Mouse (Mus musculus): Measurements from ENCODE around the gene Cerk. TPM values are rescaled to one million over a fixed set of nuclear protein-coding genes. Genes with fewer than 3 reads are reported as not detected.

The Cerk gene
- polyA plus RNA-seq, 2 experiments = 18.0 to 20.4 TPM

DNA sequence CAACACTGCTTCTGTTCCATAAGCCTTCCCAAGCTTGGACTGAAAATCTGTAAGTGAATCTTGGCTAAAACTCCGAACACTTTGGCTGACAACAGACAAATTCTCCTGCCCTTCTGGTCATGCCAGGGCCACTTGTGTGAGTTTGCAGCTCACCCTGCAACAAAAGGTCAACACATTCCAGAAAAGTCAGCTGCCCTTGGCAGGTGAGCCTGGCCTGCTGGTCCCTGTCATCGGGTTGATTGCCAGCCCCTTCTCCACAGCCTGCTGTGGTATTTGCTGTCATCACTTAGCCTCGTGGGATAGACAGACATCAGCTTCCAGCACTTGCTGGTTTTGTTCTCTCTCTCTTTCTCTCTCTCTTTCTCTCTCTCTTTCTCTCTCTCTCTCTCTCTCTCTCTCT, 13.8 kb downstream of the Cerk start:
- Histone ChIP-seq H3K27ac (replicated peaks; ENCODE audit: low read depth, low read length) (no peak overlapping the region), H3K4me3 (replicated peaks; ENCODE audit: low read length) (no peak overlapping the region), H3K4me2 (replicated peaks; ENCODE audit: low read depth, low read length, severe bottlenecking) (no peak overlapping the region), H3K27me3 (ENCODE audit: control insufficient read depth, insufficient read depth, low read length) (no peaks in the 10 kb centered on the region), H3K4me1 (ENCODE audit: control insufficient read depth, insufficient read depth, low read length) (peaks cover 26% of the 10 kb centered on the region), H3K9me3 (ENCODE audit: control insufficient read depth, low read length) (no peaks in the 10 kb centered on the region), H3K36me3 (ENCODE audit: control insufficient read depth, insufficient read depth, low read length) (no peaks in the 10 kb centered on the region), H3K9ac (ENCODE audit: low read depth, low read length, severe bottlenecking) (no peak overlapping the region)
- DNase-seq (ENCODE audit: low spot score) (no peak), ATAC-seq (ENCODE audit: low FRiP score, low read depth) (no peak)
- WGBS = 65% methylated on average over 3 of the region's 3 CpGs
- TF ChIP-seq POLR2A (IDR thresholded peaks at IDR 0.05; ENCODE audit: borderline replicate concordance, extremely low read depth, insufficient read depth, insufficient read length) = no peak

- H3K4me3 ChIP-seq (replicated peaks; ENCODE audit: low read length) = no peak overlapping the region
- ATAC-seq (ENCODE audit: low FRiP score, low read depth) = no peak
- H3K27me3 ChIP-seq (ENCODE audit: control insufficient read depth, insufficient read depth, low read length) = no peaks in the 10 kb centered on the region
- WGBS = 66% methylated on average over 12 of the region's 12 CpGs
- H3K36me3 ChIP-seq (ENCODE audit: control insufficient read depth, insufficient read depth, low read length) = no peaks in the 10 kb centered on the region
- no peaks in the 10 kb centered on the region for H3K9me3 ChIP-seq (ENCODE audit: control insufficient read depth, low read length)
- H3K4me2 ChIP-seq (replicated peaks; ENCODE audit: low read depth, low read length, severe bottlenecking) = no peak overlapping the region
- H3K4me1 ChIP-seq (ENCODE audit: control insufficient read depth, insufficient read depth, low read length) = peaks cover 26% of the 10 kb centered on the region
- no peak for TF ChIP-seq POLR2A (IDR thresholded peaks at IDR 0.05; ENCODE audit: borderline replicate concordance, extremely low read depth, insufficient read depth, insufficient read length)
- H3K27ac ChIP-seq (replicated peaks; ENCODE audit: low read depth, low read length) = no peak overlapping the region
- no peak overlapping the region for H3K9ac ChIP-seq (ENCODE audit: low read depth, low read length, severe bottlenecking)
- DNase-seq (ENCODE audit: low spot score) = no peak
Measured at GRCm38 (mm10) chr15:86171316-86171715, 14.6 kb downstream of the Cerk start.

DNA sequence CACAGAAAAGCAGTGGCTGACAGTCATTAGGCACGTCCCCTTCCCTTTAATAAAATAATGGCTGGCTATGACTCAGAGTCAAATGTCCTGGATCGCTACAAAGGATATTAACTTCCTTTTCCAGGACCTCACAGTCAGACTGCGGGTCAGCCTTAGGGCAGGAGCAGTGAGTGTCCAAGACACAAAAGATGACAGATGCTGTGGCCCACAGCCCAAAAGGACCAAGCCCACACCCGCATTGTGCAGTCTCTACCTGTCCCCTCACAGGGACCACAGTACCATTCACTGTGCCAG, 16.2 kb downstream of the Cerk start:
- Histone ChIP-seq H3K4me3 (replicated peaks; ENCODE audit: low read length) (no peak overlapping the region), H3K4me2 (replicated peaks; ENCODE audit: low read depth, low read length, severe bottlenecking) (no peak overlapping the region), H3K9me3 (ENCODE audit: control insufficient read depth, low read length) (no peaks in the 10 kb centered on the region), H3K27ac (replicated peaks; ENCODE audit: low read depth, low read length) (no peak overlapping the region), H3K9ac (ENCODE audit: low read depth, low read length, severe bottlenecking) (no peak overlapping the region), H3K27me3 (ENCODE audit: control insufficient read depth, insufficient read depth, low read length) (no peaks in the 10 kb centered on the region), H3K4me1 (ENCODE audit: control insufficient read depth, insufficient read depth, low read length) (peaks cover 20% of the 10 kb centered on the region), H3K36me3 (ENCODE audit: control insufficient read depth, insufficient read depth, low read length) (peaks cover 2% of the 10 kb centered on the region; the same call in 1 of the 2 replicates)
- 73% methylated on average over 4 of the region's 4 CpGs for WGBS
- no peak for DNase-seq (ENCODE audit: low spot score)
- no peak for ATAC-seq (ENCODE audit: low FRiP score, low read depth)
- no peak for TF ChIP-seq POLR2A (IDR thresholded peaks at IDR 0.05; ENCODE audit: borderline replicate concordance, extremely low read depth, insufficient read depth, insufficient read length)

DNA sequence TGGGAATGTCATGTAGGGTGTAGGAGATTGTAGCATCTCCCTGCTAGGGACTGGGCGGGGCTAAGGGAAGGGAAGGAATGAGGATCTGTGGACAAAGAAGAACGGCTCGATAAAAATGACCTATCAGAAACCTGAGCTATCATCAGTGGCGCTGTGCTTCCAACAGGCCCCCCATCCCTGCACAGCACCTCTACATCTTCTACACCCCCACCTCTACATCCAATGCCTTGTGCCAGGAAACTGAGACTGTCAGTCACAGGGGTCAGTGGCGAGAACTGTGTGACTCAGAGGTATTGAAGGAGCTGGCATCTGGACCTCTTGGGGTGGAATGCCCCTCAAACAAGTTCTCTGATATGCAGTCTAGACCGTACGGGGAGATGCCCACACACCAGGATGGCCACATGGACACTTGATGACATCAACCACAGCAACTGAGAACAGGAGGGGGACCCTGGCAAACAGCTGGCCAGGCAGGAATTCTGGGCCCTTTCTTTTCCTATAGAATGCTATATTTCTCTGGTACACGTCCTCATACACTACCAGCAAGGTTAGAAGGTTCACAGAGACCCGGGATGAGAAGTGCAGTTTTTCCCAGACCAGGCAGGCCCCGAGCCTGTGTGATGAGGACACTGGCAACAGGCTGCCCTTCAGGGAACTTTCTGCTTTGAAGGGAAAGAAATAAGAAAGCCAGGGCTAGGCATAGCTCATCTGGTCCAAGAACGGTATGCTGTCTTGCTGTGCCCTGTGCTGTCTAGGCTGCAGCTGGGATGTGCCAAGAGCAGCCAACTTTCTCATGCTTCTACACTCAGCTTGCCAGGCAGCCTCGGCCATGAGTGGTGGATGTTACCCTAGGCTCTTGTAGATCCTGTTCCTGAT, 16.8 kb downstream of the Cerk start:
- Histone ChIP-seq H3K36me3 (ENCODE audit: control insufficient read depth, insufficient read depth, low read length) (peaks cover 5% of the 10 kb centered on the region; the same call in 1 of the 2 replicates), H3K27ac (replicated peaks; ENCODE audit: low read depth, low read length) (no peak overlapping the region)
- no peak for TF ChIP-seq POLR2A (IDR thresholded peaks at IDR 0.05; ENCODE audit: borderline replicate concordance, extremely low read depth, insufficient read depth, insufficient read length)

DNA sequence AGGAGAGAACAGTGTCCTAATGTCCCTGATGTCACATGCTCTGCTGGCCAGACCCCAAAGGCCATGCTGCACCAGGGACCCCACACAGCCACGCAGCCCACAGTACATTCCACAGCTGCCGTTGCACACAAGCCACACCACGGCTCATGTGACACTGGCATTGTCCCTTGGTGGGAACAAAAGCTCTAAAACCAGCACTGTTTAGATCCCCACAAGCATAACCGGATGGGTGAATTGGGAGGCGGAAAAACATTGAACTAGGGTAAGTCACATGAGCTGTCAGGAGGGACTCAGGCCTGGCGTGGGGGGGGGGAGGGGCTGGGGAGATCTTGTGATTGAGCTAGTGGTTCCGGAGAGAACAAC, 17.5 kb downstream of the Cerk start:
- no peak for DNase-seq (ENCODE audit: low spot score)

More for the DNA sequence above, 16.8 kb downstream of the Cerk start:
- H3K4me2 ChIP-seq (replicated peaks; ENCODE audit: low read depth, low read length, severe bottlenecking) = no peak overlapping the region
- no peaks in the 10 kb centered on the region for H3K9me3 ChIP-seq (ENCODE audit: control insufficient read depth, low read length)
- no peak overlapping the region for H3K4me3 ChIP-seq (replicated peaks; ENCODE audit: low read length)
- DNase-seq (ENCODE audit: low spot score) (no peak), ATAC-seq (ENCODE audit: low FRiP score, low read depth) (0 out of 2 replicates have a peak, but pooled peaks have one; percentile 6)
- peaks cover 20% of the 10 kb centered on the region for H3K4me1 ChIP-seq (ENCODE audit: control insufficient read depth, insufficient read depth, low read length)
- H3K9ac ChIP-seq (ENCODE audit: low read depth, low read length, severe bottlenecking) = no peak overlapping the region
- WGBS = 81% methylated on average over 12 of the region's 12 CpGs
- no peaks in the 10 kb centered on the region for H3K27me3 ChIP-seq (ENCODE audit: control insufficient read depth, insufficient read depth, low read length)

More for the DNA sequence above, 17.5 kb downstream of the Cerk start:
- peaks cover 13% of the 10 kb centered on the region; the same call in 1 of the 2 replicates for H3K4me1 ChIP-seq (ENCODE audit: control insufficient read depth, insufficient read depth, low read length)
- H3K4me3 ChIP-seq (replicated peaks; ENCODE audit: low read length) = no peak overlapping the region
- no peaks in the 10 kb centered on the region for H3K9me3 ChIP-seq (ENCODE audit: control insufficient read depth, low read length)
- H3K36me3 ChIP-seq (ENCODE audit: control insufficient read depth, insufficient read depth, low read length) = peaks cover 10% of the 10 kb centered on the region; the same call in 1 of the 2 replicates
- WGBS = 56% methylated on average over 7 of the region's 7 CpGs
- no peak overlapping the region for H3K4me2 ChIP-seq (replicated peaks; ENCODE audit: low read depth, low read length, severe bottlenecking)
- H3K27ac ChIP-seq (replicated peaks; ENCODE audit: low read depth, low read length) = no peak overlapping the region
- TF ChIP-seq POLR2A (IDR thresholded peaks at IDR 0.05; ENCODE audit: borderline replicate concordance, extremely low read depth, insufficient read depth, insufficient read length) = no peak
- peak; percentile 60; the same call in 1 of the 2 replicates for ATAC-seq (ENCODE audit: low FRiP score, low read depth)
- no peaks in the 10 kb centered on the region for H3K27me3 ChIP-seq (ENCODE audit: control insufficient read depth, insufficient read depth, low read length)
- H3K9ac ChIP-seq (ENCODE audit: low read depth, low read length, severe bottlenecking) = no peak overlapping the region

Data from limb, embryonic 14.5 days (tissue).